Mouse (Mus musculus) cortical plate, adult 2 months (tissue): ENCODE data around the gene Vamp2.

Source experiments
- CTCF ChIP-seq: fragments of 200-500 bp; IDR thresholded peaks from 2 replicates; pipeline ENCODE4 v1.5.1; 2011; ENCODE audit warnings: mild to moderate bottlenecking, control low read depth, low read length; ENCODE audit not compliant: insufficient read depth; ENCODE audit errors: extremely low read depth
- POLR2A ChIP-seq: fragments of 200-500 bp; IDR thresholded peaks from 2 replicates; pipeline ENCODE4 v1.6.1; 2011; ENCODE audit warnings: mild to moderate bottlenecking, low read length, control low read depth; ENCODE audit not compliant: insufficient read depth; ENCODE audit errors: extremely low read depth

- TF ChIP-seq CTCF (no peak), POLR2A (no peak)
Observed at GRCm38 (mm10) chr11:69124498-69124847, 36.2 kb downstream of the Vamp2 start.
